19 mouse cellular contexts compared by ENCODE assay signal in genomic region chr12:85489232-85489886, GRCm38 (mm10). TPM values are rescaled to one million over a fixed set of nuclear protein-coding genes. Genes with fewer than 3 reads are reported as not detected.
A peak's percentile ranks its signal among the peaks of the same experiment; 100 is the strongest.
DNase-seq lines count a peak whose midpoint lies in the region; ATAC-seq lines count a peak whose summit lies in the region.
"Had no signal": no experiment of that assay in that cellular context is flagged by ENCODE, and none has a peak within 500 bp of the region (broad histone marks: within the 10 kb centered on the region; RNA-seq: fewer than 3 reads in every experiment).

No protein-coding gene starts in this region.

- peak; percentile 47 for ATAC-seq in megakaryocyte progenitor cell, adult 5-6 weeks (replicated peaks; ENCODE audit: poor library complexity)
- ATAC-seq: forebrain, embryonic 16.5 days; hindbrain, postnatal 0 days had no signal

- DNase-seq in gastrocnemius, postnatal 25 days: peak; percentile 8
- DNase-seq in gastrocnemius, postnatal 10 days: no peak
- peak; percentile 50 for DNase-seq in lung, postnatal 36 days
- DNase-seq in lung, postnatal 25 days (ENCODE audit: low spot score): no peak
- no peak for DNase-seq in spleen, adult 18-20 months
- DNase-seq in right cerebral cortex, postnatal 10 days (ENCODE audit: low spot score in 2 of 2): no peak
- DNase-seq: adrenal gland, adult 8-10 months; cerebellum, adult 11 months; cerebellum, postnatal 10 days; kidney, adult 11 months; kidney, postnatal 14 days; layer of hippocampus, postnatal 36 days; liver, embryonic 13.5 days; lung, postnatal 14 days; right cerebral cortex, adult 18-20 months; thymus, adult 2 months had no signal

RNA-seq across cellular contexts. Expression of gene Fos, which starts 15.7 kb away (rescaled TPM):
- 10 to 100 TPM in 1 of 2 experiments, 1 to 10 TPM in 1; 5.1 to 11.6 TPM for total RNA-seq in gastrocnemius, postnatal 25 days (2021)
- total RNA-seq in gastrocnemius, postnatal 10 days (2021): 10 to 100 TPM in 1 of 2 experiments, 1 to 10 TPM in 1; 4.3 to 15.2 TPM
- 94.5 and 144 TPM in 2 replicates for total RNA-seq in megakaryocyte progenitor cell, adult 5-6 weeks (2015)
- total RNA-seq in megakaryocyte progenitor cell, adult 5-6 weeks (2017): 72.4 and 111 TPM in 2 replicates

Comparison
In these comparisons a context has a peak if more than half of its experiments do, and no peak if none do; other contexts are left out.
1. DNase-seq: peak in gastrocnemius, postnatal 25 days (single experiment) and lung, postnatal 36 days (single experiment); none in gastrocnemius, postnatal 10 days (single experiment), lung, postnatal 25 days (single experiment), spleen, adult 18-20 months (0 of 2) and right cerebral cortex, postnatal 10 days (0 of 2).
2. RNA of gene Fos, which starts 15.7 kb away (total RNA-seq): 72.4 to 144 TPM in megakaryocyte progenitor cell, adult 5-6 weeks; 4.3 to 15.2 TPM in gastrocnemius, postnatal 10 days and 5.1 to 11.6 TPM in gastrocnemius, postnatal 25 days; every median in the first group is over 4 times any median in the second.